Mouse (Mus musculus): ENCODE results near the gene Rpl3l.
"Not testable (repeated sequence)": the region's sequence is repeated elsewhere in the genome, so short reads cannot be mapped to it uniquely, and the experiment has no call there.

Gene Rpl3l

DNA sequence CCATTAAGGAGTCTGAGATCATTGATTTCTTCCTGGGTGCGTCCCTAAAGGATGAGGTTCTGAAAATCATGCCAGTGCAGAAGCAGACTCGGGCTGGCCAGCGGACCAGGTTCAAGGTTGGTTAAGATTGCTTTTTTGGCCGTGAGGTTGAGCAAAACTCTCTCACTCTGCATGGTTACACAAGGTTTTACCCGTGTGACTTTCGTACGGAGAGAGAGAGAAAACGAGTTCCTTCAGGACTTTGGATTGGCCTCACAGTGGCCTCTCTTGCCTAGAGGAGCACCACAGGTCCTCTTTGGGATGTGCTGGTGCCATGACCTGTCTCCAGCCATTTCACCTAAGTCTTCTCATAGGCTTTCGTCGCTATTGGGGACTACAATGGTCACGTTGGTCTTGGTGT, 7.0 kb upstream of the Rpl3l start:
- DNase-seq, result not testable (repeated sequence)

DNA sequence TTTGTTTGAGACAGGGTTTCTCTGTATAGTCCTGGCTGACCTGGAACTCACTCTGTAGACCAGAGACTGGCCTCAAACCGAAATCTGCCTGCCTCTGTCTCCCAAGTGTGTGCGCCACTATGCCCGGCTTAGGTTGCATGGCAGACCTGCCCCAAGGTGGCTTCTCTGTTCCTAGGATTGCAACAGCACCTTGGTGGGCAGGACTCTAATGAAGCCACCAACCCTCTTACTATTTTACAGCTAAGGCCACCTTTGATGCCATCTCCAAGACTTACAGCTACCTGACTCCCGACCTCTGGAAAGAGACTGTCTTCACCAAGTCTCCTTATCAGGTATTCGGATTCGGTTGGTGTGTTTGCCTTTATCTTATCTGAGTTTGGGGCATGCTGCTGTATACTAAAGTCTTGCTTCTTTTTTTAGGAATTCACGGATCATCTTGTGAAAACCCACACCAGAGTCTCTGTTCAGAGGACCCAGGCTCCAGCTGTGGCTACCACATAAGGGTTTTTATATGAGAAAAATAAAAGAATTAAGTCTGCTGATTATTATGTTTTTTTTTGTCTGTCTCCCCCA, 6.2 kb upstream of the Rpl3l start:
- DNase-seq, result not testable (repeated sequence)

DNA sequence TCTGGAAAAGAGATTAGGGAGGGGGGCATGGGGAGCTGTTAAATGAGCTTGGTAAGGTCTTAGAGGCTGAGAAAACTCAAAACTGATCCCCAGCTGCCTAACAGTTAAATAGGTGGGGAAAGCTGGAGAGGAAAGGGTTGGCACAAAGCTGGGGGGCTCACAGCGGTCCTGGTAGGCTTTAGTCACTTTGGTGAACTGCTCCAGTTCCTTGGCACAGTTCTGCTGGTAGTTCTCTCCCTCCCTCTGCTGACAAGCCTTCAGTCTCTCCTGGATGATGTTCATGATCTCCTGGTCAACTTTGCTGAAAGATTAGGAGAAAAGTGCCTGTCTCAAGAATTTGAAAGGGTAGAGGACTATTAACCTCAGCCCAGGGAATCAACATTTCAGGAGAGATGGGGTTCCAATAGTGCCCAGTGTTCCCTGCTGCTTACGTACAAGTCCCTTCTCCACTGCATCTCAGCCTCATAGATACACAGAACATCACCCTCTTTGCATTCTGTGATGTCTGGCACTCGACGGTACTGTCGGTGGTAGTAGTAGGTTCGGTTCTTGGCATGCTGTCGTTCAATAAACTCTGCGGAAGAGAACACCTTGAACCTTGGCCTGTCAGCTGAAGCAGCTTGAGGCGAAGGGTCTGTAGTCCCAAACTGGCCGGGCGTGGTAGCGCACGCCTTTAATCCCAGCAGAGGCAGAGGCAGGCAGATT, 5.2 kb upstream of the Rpl3l start:
- DNase-seq, result no peak

DNA sequence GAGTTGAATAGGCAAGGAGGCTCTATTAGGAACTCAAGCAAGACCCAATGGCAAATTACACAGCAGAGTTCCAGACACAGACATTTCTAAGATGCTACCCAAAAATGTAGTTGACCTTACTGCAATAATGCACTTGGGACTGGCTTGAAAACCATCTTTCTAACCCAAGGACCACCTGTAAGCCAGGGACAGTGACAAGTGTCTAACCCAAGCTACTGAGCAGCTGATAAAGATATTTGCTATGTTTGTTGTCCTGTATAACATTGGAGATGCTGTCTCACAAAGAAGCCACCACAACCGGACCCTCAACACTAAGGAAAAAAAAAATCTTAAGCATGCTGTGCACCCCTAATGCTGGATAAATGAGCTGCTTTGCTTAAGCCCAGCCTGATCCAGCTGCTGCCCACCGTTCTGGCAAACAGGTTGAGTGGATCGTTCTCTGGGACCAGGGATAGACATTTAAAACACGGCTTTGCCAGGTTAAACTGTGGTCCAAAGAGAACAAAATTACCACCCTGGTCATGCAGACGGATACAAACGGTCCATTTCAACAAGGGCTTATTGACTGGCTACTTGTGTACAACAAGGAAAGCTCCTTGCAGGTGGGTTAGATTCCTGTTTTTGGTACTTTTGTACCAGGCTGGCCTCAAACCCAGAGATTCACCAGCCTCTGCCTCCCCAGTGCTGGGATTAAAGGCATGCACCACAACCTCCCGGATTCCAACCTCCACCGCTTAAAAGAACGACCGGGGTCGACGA, 4.3 kb upstream of the Rpl3l start:
- DNase-seq, result no peak

DNA sequence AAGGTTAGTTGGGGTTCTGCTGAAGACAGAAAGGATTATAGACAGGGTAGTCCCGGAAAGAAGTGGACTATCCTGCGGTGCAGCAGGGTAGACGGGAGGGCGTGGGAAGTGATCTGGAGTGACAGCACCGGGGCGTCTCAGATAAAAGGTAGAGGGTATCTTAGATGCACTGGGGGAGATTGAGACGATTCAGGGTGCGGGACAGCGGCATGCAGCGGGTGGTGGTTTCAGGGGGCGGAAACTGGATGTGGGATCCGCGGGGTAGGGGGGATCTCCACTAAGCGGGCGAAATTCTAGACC, 3.8 kb upstream of the Rpl3l start:
- DNase-seq, result no peak

DNA sequence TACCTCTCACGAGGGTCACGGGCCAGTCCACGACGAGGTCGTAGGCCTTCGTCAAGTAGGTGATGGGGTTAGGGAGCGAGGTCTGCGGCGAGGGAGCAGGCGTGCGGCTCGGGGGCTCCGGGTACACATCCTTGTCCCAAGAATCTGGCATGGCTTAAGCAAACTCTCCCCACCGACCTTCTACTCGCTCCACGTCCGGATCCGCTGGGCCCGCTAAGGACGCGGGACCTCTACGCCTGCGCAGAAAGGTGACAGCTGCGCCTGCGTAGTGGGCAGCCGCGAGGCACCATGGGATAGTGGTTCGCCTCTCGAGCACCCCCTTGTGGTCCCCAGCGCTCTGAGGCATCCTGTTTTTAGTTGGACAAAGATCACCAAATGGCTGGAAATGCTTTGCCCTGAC, 3.4 kb upstream of the Rpl3l start, which contains the start of gene Ndufb10:
Gene Ndufb10, minus strand, starts transcription at position 295 of the 400 bp plus-strand sequence.
- peak; percentile 93 to 95 for DNase-seq

DNA sequence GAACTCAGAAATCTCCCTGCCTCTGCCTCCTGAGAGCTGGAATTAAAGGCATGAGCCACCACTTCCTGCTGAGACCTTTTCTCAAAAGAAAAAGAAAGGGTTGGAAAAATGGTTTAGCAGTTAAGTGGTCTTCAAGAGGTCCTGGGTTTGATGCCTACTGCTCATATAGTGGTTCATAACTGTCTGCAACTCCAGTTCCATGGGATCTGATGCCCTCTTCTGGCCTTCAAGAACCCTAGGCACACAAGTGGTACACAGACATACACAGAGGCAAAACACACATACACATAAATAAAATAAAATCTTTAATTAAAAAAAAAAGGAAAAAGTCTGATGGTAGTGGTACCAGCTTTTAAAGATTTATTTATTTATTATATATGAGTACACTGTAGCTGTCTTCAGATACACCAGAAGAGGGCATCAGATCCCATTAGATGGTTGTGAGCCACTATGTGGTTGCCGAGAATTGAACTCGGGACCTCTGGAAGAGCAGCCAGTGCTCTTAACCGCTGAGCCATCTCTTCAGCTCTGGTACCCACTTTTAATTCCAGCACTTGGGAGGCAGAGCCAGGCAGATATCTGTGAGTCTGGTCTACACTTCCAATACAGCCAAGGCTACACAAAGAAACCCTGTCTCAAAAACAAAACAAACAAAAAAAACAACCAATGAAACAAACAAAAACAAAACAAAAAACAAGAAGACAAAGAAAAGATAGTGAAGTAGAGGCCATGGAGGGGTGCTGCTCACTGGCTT, 1.8 kb upstream of the Rpl3l start:
- DNase-seq, result no peak

DNA sequence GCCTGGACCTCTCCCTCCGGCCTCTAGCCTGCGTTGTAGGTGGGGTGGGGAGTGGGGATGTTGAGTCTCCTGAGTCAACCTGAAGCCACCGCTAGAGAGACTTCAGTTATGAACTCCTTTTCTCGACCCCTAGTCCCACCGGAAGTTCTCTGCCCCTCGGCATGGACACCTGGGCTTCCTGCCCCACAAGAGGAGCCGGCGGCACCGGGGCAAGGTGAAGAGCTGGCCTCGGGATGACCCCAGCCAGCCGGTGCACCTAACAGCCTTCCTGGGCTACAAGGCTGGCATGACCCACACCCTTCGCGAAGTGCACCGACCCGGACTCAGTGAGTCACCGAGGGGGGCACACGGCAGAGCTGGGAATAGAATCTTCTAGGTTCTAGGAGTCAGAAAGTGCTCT, 564 bp downstream of the Rpl3l start:
- no peak for DNase-seq

DNA sequence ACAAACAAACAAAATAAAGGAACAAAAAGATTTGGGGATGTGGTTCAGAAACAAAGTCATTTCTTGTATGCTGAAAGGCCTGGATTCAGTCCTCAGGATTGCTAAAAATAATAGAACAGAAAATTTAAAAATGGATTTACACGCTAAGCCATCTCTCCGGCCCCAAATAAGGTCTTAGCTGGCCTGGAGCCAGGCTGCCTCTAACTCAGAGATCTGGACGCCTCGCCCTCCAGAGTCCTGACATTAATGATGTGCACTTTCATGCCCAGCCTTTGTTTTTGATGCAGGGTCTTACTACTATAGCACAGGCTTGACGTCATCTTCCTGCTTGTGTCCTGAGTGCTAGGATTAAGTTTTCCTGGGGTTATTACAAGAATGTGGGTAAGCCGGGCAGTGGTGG, 1.4 kb downstream of the Rpl3l start:
- DNase-seq, result no peak

DNA sequence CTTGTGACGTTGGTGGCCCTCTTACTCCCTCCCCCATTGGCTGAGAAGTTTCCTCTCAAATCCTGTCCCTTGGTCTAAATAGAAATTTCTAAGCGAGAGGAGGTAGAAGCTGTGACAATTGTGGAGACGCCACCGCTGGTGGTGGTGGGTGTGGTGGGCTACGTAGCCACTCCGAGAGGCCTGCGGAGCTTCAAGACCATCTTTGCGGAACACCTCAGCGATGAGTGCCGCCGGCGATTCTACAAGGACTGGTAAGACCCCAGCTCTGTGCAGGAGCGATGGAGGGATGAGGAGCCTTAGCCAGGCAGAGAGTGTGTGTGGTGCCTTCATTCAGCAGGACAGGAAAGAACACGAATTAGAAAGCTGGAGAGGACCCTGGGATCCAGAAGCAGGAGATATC, 3.2 kb downstream of the Rpl3l start:
- DNase-seq, result no peak

DNA sequence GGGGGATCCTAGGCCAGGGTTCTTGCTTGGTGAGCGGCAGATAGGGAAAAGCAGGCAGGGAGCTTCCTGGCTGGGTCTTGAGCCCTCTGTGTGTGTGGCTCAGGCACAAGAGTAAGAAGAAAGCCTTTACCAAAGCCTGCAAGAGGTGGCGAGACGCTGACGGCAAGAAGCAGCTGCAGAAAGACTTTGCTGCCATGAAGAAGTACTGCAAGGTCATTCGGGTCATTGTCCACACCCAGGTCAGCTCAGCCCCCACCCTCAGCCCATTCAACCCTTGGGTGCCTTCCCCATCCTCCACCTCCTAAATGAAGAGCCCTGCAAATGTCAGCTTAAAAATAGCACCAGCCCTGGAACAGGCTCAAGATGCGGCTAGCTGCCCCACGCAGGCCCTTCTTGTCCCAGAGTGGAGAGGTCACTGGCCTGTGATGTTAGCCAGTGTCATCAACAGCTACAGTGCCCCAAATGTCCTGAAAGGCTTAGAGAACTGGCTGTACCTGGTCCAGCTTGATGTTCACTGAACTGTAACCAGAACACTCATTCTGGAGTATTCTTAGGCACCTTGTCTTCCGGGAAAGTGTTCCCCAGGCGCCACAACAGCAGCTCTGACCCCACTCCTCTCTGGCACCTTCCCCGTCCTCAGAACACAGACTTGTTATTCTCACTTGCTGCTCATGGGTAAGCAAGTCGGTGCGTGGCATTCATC, 4.8 kb downstream of the Rpl3l start:
- DNase-seq, result no peak

DNA sequence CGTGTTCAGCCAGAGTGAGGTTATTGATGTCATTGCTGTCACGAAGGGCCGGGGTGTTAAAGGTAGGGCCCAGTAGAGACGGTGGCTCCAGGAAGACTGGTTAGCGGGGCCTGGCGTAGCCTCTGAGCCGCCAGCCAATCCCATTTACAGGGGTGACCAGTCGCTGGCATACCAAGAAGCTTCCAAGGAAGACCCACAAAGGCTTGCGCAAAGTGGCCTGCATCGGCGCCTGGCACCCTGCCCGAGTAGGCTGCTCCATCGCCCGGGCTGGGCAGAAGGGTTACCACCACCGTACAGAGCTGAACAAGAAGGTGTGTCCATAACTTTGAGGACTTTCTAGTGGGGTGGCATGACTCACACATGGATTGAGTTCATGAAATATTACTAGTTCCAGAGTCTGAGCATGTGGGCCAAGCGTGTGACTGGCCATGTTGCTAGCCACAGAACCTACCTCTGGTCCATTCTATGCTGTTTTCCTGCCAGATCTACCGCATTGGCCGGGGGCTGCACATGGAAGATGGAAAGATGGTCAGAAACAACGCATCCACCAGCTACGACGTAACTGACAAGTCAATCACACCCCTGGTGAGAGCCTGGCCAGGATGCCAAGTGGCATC, 5.9 kb downstream of the Rpl3l start:
- DNase-seq, result no peak

DNA sequence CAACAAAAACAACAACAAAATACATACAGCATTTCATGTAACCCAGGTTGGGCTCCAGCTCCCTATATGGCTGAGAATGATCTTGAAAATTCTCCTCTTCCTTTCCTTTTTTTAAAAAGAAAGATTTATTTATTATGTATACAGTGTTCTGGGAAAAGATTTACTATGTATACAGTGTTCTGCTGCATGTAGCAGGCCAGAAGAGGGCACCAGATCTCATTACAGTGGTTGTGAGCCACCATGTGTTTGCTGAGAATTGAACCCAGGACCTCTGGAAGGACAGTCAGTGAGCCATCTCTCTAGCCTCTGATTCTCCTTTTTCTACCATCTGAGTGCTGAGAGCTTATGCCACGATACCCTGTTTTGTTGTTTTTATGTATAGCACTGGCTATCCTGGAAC, 6.9 kb downstream of the Rpl3l start:
- DNase-seq, result no peak

DNA sequence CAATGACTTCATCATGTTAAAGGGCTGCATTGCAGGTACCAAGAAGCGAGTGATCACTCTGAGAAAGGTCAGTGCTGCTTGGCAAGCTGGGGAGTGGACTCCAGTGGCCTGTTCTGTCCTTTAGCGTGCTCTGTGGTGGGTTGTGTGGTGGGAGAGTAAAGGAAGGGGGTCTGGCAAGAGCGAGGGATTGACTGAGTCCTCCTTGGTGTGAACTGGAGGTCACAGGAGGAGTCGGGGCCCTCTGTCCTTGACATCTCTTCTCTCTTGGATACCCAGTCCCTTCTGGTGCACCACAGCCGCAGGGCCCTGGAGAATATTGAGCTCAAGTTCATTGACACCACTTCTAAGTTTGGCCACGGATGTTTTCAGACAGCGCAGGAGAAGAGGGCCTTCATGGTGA, 7.8 kb downstream of the Rpl3l start:
- DNase-seq, result no peak

DNA sequence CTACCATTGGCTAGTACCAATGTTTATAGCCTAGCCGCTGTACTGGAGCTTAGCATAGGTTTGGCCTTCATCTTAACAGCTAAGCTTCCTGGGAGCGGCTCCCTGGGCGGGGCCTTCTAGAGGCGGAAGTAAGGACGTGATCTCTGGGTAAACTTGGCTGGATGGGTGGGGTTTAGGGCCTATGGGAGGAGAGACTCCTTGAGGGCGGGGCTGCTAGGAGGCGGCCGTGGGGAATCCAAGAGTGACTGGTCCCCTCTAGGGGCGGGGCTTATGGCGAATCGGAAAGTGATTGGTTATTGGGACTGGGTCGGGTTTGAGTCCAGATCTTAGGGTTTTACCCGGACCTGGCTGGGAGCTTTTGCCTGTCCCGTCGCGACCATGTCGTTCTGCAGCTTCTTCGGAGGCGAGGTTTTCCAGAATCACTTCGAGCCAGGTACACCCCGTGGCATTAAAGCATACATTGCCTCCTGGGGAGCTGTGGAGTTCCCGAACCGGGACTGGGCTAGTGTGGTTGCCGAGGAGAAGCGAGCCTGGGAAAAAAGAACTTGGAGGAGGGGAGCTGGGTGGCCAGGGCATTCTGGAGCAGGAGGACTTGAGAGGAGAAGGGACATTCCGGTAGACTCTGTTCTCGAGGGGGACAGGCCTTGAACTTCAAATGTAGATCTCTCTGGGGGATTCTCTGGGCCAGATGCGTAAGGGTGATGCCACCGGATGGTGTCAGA, 8.9 kb downstream of the Rpl3l start, which contains the start of gene Msrb1:
Gene Msrb1, plus strand, starts transcription at position 313 of the 722 bp plus-strand sequence.
- DNase-seq, result peak; percentile 93 to 97

DNA sequence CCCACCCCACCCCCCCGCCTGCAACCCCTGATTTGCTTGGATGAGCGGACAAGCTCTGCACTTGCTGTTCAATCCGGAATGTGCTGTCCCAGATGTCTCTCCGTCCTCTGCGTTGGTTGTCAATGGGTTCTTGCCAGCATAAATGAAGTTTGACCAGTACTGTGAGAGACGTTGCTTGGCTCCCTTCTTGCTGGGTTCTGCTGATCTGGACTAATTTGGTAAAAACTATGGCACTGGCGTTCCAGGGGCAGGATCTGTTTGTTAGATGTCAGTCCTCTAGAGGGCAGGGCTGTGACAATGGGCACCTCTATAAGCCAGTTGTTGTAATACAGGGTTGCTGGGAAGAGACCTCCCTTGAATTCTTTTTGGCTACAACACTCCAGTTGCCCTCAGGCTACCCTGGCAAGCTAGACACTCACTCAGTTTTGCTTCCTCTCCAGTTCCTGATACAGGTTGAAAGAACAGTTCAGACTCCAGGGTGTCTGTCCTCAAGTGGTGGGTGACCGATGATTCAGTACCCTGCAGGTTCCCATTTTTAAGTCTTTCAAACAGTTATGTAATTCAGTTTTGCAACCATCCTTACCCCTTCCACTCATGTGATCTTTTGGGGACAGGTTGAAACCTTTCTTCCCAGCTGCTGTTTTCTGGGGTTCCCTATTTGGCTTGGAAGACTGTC, 9.7 kb downstream of the Rpl3l start:
- no peak for DNase-seq

DNA sequence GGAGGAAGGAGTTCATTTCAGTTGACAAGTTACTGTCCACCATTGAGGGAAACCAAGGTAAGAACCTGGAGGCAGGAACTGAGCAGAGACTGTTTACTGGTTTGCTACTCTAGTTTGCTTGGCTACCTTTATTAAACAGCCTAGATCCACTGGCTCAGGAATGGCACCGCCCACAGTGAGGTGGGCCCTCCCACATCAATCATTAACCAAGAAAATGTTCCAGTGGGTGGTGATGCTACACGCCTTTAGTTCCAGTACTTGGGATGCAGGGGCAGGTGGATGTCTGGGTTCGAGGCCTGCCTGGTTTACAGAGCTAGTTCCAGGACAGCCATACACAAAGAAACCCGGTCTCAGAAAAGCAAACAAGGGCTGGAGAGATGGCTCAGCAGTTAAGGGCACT, 10.6 kb downstream of the Rpl3l start:
- no peak for DNase-seq

DNA sequence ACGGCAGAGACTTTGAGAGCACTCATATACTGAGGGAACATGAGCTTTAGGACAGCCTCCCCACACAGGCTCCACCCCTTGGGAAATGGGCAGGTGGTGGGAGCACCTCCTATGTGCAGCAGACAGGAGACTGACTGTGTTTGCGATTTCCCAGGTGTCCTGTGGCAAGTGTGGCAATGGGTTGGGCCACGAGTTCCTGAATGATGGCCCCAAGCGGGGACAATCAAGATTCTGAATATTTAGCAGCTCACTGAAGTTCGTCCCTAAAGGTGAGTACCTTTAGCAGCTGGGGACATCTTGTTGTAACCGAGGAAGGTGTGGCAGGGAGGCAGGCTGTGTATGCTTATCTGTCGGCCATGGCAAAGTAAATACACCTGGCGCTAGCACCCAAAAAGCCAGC, 12.3 kb downstream of the Rpl3l start:
- DNase-seq, result no peak

DNA sequence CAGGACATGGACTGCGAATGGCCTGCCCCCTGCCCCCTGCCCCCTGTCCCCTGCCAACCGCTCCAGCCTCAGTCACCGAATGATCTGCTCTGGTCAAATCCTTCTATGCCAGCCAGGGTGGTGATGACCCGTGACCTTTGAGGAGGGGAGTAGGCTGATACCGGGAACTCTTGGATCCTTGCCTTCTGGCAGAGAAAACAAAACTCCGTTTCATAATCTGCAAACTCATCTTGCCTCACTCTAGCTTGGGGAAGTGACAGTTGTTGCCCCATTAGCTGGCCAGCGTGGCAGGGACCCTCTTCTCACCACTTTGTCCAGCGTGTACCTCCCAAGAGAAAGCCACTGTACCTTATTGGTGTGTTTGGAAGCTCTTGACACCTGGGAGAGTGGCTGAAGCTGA, 14.7 kb downstream of the Rpl3l start:
- no peak for DNase-seq

DNA sequence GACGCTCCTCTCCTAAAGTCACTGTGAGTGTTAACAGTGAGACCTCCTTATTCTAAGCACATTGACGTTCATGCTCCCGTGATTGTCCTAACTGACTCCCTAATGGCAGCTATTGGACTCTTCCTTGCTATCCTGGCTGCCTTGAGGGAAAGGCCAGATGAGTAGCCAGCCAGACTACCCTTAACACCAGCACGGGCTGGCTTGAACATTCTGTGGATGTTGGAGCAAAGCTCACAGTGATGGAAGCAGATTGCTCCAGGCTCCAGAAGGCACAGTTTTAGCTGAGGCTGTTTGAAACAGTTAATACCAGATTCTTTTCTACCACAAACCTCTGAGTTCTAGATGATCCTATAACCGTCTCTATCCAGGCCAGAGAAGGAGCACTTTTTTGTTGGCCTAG, 16.3 kb downstream of the Rpl3l start:
- no peak for DNase-seq

DNA sequence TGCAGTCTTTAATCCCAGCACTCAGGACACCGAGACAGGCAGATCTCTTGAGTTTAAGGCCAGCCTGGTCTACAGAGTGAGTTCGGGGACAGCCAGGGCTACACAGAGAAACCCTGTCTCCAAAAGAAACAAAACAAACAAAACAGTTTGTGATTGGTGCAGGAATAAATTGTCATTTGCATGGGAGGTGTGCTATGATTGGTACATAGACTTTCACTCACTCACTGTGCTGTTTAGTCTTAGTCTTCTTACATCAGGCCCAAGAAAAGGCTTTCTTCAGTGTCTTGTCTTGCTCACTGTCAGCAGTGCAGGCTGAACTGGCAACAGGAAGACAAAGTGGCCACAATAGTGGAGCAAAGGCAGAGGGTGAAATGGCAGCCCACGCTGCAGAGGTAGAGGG, 16.8 kb downstream of the Rpl3l start:
- no peak for DNase-seq

All from thymus, postnatal 36 days (tissue).